Mouse (Mus musculus): ENCODE data around the gene Ebf3. TPM values are rescaled to one million over a fixed set of nuclear protein-coding genes. Genes with fewer than 3 reads are reported as not detected.

The Ebf3 gene
- polyA plus RNA-seq, 2 experiments, result 0.07 TPM; not detected in 1

GRCm38 (mm10) chr7:137318383-137318775 lies 4.1 kb upstream of the Ebf3 start:
- peaks cover 100% of the 10 kb centered on the region for H3K27me3 ChIP-seq (ENCODE audit: control insufficient read depth, insufficient read depth, low read length)
- no peak for ATAC-seq (ENCODE audit: insufficient read depth)
- 4% methylated on average over 9 of the region's 9 CpGs for WGBS (ENCODE audit: insufficient replicate concordance)
- no peak overlapping the region for H3K4me3 ChIP-seq (ENCODE audit: insufficient read depth in 1 of 2, low read depth in 2 of 2, low read length in 2 of 2)
- H3K4me2 ChIP-seq (ENCODE audit: low read depth), result no peak overlapping the region
- H3K9ac ChIP-seq (replicated peaks), result no peak overlapping the region
- no peak for TF ChIP-seq EP300 (IDR thresholded peaks at IDR 0.05; ENCODE audit: low read depth)
- no peaks in the 10 kb centered on the region for H3K4me1 ChIP-seq (replicated peaks; ENCODE audit: control insufficient read depth in 2 of 2, insufficient read depth in 2 of 2, low read length in 1 of 2)
- no peak for DNase-seq (ENCODE audit: low read depth in 3 of 3, low spot score in 3 of 3)
- no peaks in the 10 kb centered on the region for H3K9me3 ChIP-seq (ENCODE audit: control insufficient read depth, low read length)
- H3K36me3 ChIP-seq (replicated peaks; ENCODE audit: control insufficient read depth, insufficient read depth, low read depth), result no peaks in the 10 kb centered on the region
- H3K27ac ChIP-seq, result no peak overlapping the region

GRCm38 (mm10) chr7:137317659-137318382 lies 3.6 kb upstream of the Ebf3 start:
- no peak for ATAC-seq (ENCODE audit: insufficient read depth)
- H3K4me3 ChIP-seq (ENCODE audit: insufficient read depth in 1 of 2, low read depth in 2 of 2, low read length in 2 of 2), result no peak overlapping the region
- no peaks in the 10 kb centered on the region for H3K4me1 ChIP-seq (replicated peaks; ENCODE audit: control insufficient read depth in 2 of 2, insufficient read depth in 2 of 2, low read length in 1 of 2)
- H3K36me3 ChIP-seq (replicated peaks; ENCODE audit: control insufficient read depth, insufficient read depth, low read depth), result no peaks in the 10 kb centered on the region
- H3K4me2 ChIP-seq (ENCODE audit: low read depth), result no peak overlapping the region
- WGBS (ENCODE audit: insufficient replicate concordance), result 3% methylated on average over 24 of the region's 24 CpGs
- no peak overlapping the region for H3K9ac ChIP-seq (replicated peaks)
- H3K27me3 ChIP-seq (ENCODE audit: control insufficient read depth, insufficient read depth, low read length), result peaks cover 100% of the 10 kb centered on the region
- TF ChIP-seq CTCF (IDR thresholded peaks at IDR 0.05; ENCODE audit: low read depth) (no peak), EP300 (IDR thresholded peaks at IDR 0.05; ENCODE audit: low read depth) (no peak)
- no peaks in the 10 kb centered on the region for H3K9me3 ChIP-seq (ENCODE audit: control insufficient read depth, low read length)
- no peak overlapping the region for H3K27ac ChIP-seq
- no peak for DNase-seq (ENCODE audit: low read depth in 3 of 3, low spot score in 3 of 3)

- no peak for TF ChIP-seq CTCF (IDR thresholded peaks at IDR 0.05; ENCODE audit: low read depth)
- no peak for TF ChIP-seq EP300 (IDR thresholded peaks at IDR 0.05; ENCODE audit: low read depth)
- Histone ChIP-seq H3K9ac (replicated peaks) (no peak overlapping the region), H3K4me3 (ENCODE audit: insufficient read depth in 1 of 2, low read depth in 2 of 2, low read length in 2 of 2) (no peak overlapping the region), H3K27ac (no peak overlapping the region), H3K4me2 (ENCODE audit: low read depth) (no peak overlapping the region), H3K27me3 (ENCODE audit: control insufficient read depth, insufficient read depth, low read length) (peaks cover 100% of the 10 kb centered on the region), H3K36me3 (replicated peaks; ENCODE audit: control insufficient read depth, insufficient read depth, low read depth) (no peaks in the 10 kb centered on the region), H3K9me3 (ENCODE audit: control insufficient read depth, low read length) (no peaks in the 10 kb centered on the region), H3K4me1 (replicated peaks; ENCODE audit: control insufficient read depth in 2 of 2, insufficient read depth in 2 of 2, low read length in 1 of 2) (no peaks in the 10 kb centered on the region)
- DNase-seq (ENCODE audit: low read depth in 3 of 3, low spot score in 3 of 3) (no peak), ATAC-seq (ENCODE audit: insufficient read depth) (no peak)
- WGBS (ENCODE audit: insufficient replicate concordance), result 1% methylated on average over 39 of the region's 39 CpGs
Measured at GRCm38 (mm10) chr7:137316926-137317658, 2.8 kb upstream of the Ebf3 start.

GRCm38 (mm10) chr7:137316181-137316925 lies 2.1 kb upstream of the Ebf3 start:
- Histone ChIP-seq H3K9me3 (ENCODE audit: control insufficient read depth, low read length) (no peaks in the 10 kb centered on the region), H3K4me1 (replicated peaks; ENCODE audit: control insufficient read depth in 2 of 2, insufficient read depth in 2 of 2, low read length in 1 of 2) (no peaks in the 10 kb centered on the region), H3K4me2 (ENCODE audit: low read depth) (no peak overlapping the region), H3K27ac (no peak overlapping the region), H3K9ac (replicated peaks) (no peak overlapping the region), H3K27me3 (ENCODE audit: control insufficient read depth, insufficient read depth, low read length) (peaks cover 100% of the 10 kb centered on the region), H3K4me3 (ENCODE audit: insufficient read depth in 1 of 2, low read depth in 2 of 2, low read length in 2 of 2) (no peak overlapping the region), H3K36me3 (replicated peaks; ENCODE audit: control insufficient read depth, insufficient read depth, low read depth) (no peaks in the 10 kb centered on the region)
- 2% methylated on average over 20 of the region's 20 CpGs for WGBS (ENCODE audit: insufficient replicate concordance)
- TF ChIP-seq CTCF (IDR thresholded peaks at IDR 0.05; ENCODE audit: low read depth) (no peak), EP300 (IDR thresholded peaks at IDR 0.05; ENCODE audit: low read depth) (no peak)
- ATAC-seq (ENCODE audit: insufficient read depth), result no peak
- no peak for DNase-seq (ENCODE audit: low read depth in 3 of 3, low spot score in 3 of 3)

- Histone ChIP-seq H3K27me3 (ENCODE audit: control insufficient read depth, insufficient read depth, low read length) (peaks cover 100% of the 10 kb centered on the region), H3K36me3 (replicated peaks; ENCODE audit: control insufficient read depth, insufficient read depth, low read depth) (no peaks in the 10 kb centered on the region), H3K4me3 (ENCODE audit: insufficient read depth in 1 of 2, low read depth in 2 of 2, low read length in 2 of 2) (no peak overlapping the region), H3K9ac (replicated peaks) (no peak overlapping the region), H3K4me1 (replicated peaks; ENCODE audit: control insufficient read depth in 2 of 2, insufficient read depth in 2 of 2, low read length in 1 of 2) (no peaks in the 10 kb centered on the region), H3K4me2 (ENCODE audit: low read depth) (no peak overlapping the region), H3K27ac (no peak overlapping the region), H3K9me3 (ENCODE audit: control insufficient read depth, low read length) (no peaks in the 10 kb centered on the region)
- ATAC-seq (ENCODE audit: insufficient read depth), result no peak
- WGBS (ENCODE audit: insufficient replicate concordance), result 2% methylated on average over 19 of the region's 19 CpGs
- TF ChIP-seq CTCF (IDR thresholded peaks at IDR 0.05; ENCODE audit: low read depth), result no peak
- no peak for DNase-seq (ENCODE audit: low read depth in 3 of 3, low spot score in 3 of 3)
Measured at GRCm38 (mm10) chr7:137315544-137315940, 1.3 kb upstream of the Ebf3 start.
